Mouse (Mus musculus) liver, adult 2 months (tissue): Measurements from ENCODE around the gene Rab26.

Source experiments
- CTCF ChIP-seq: fragments of 200-500 bp; IDR thresholded peaks from 2 replicates; pipeline ENCODE4 v1.5.1; 2011; ENCODE audit warnings: low read depth, low read length, control low read depth
- POLR2A ChIP-seq: fragments of 200-500 bp; IDR thresholded peaks from 2 replicates; pipeline ENCODE4 v1.6.1; 2011; ENCODE audit warnings: low read length, control low read depth; ENCODE audit not compliant: insufficient read depth; ENCODE audit errors: extremely low read depth

GRCm38 (mm10) chr17:24530361-24531050 is 3.5 kb downstream of the Rab26 start:
- TF ChIP-seq CTCF (no peak), POLR2A (no peak)
